Mouse (Mus musculus): ENCODE measurements around the gene Zc3hav1.

The Zc3hav1 gene

DNA sequence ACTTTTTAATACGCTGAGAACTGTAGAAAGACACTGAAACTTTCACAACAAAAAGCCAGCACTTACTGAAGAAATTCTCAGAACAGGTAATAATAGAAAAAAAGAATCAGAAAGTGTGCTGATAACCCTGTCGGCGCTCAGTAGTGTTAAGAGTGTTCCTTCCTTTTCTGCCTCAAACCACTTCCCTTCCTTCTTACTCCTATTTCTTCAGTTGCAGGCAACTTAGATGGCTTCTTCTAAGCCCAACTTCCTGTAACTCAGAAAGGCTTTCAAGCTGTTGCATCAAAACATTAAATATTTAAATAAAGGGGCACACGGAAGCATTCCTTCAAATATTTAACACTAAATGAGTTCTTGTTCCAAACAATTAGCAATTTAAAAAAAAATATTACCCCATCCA is 2.5 kb downstream of the Zc3hav1 start:
- no peak for DNase-seq

DNA sequence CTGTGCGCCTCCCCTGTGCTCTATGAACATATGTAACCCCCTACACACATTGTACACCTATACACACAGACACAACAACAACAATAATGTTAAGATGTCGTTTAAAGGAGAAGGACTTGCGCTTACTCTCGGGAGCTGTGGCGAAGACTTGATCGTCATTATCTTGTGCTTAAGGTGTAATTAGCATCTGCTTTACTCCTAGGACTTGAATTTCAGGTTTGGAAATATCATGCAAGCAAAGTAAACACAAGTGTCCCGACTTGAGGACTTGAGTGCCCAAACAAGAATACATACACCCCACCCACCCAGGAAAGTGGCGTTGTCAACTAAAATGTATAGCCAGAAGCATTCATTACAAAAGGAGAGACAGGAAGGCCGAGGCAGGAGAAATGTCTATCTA is 4.6 kb downstream of the Zc3hav1 start:
- no peak for DNase-seq

DNA sequence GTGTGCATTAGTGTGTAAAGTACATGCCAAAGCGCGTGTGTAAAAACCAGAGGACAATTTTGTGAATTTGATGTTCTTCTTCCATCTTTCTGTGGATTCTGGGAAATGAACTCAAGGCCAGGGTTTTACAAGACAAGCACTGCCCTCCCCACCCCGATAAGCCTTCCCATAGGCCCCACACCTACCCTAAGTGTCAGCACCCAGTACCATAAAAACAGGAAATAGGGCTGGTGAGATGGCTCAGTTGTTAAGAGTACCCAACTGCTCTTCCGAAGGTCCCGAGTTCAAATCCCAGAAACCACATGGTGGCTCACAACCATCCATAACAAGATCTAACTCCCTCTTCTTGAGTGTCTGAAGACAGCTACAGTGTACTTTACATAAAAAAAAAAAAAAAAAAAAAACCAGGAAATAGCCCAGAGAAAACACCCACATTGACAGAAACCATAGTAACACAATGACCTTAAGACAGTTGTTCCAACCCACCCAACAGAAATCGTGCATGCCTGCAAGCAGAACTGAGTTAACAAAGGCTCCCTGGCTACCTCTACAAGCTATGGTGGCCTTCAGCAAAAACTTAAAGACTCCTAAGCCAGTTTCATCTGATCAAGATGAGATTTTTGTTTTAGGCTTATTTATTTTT is 5.5 kb downstream of the Zc3hav1 start:
- no peak for DNase-seq

DNA sequence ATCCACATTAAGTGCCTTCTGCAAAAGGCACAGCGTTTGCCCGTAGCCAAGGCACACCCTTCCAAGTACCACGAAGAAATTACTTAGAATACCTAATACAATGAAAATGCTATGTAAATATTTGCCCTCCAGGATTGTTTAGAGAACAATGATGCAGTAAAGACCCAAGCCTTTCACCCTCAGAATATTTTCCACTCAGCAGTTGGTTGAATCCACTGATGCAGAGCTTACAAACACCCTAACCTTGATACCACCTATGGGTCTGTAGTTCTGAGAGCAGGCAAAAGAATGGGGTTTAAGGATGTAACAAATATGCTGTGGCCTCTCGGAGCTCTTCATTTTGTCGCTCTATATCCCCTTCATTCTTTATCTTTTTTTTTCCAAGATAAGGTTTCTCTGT is 6.5 kb downstream of the Zc3hav1 start:
- DNase-seq, result no peak

DNA sequence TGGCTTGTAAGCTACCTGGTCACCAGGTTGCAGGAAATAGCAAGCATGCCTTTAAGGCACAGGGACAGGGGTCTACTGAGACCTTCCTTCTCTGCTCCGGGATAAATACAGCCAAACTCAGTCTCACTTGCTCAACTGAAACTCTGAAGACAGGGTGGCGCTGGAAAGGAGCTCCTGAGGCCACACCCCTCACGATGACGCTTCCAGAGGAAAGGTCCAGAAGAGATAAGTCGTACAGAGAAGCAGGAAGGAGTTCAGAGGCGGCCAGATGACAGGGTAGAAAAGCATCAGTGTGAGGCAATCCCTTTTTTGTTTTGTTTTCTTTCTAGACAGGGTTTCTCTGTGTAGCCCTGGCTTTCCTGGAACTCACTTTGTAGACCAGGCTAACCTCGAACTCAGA is 8.6 kb downstream of the Zc3hav1 start:
- DNase-seq, result peak; percentile 62

DNA sequence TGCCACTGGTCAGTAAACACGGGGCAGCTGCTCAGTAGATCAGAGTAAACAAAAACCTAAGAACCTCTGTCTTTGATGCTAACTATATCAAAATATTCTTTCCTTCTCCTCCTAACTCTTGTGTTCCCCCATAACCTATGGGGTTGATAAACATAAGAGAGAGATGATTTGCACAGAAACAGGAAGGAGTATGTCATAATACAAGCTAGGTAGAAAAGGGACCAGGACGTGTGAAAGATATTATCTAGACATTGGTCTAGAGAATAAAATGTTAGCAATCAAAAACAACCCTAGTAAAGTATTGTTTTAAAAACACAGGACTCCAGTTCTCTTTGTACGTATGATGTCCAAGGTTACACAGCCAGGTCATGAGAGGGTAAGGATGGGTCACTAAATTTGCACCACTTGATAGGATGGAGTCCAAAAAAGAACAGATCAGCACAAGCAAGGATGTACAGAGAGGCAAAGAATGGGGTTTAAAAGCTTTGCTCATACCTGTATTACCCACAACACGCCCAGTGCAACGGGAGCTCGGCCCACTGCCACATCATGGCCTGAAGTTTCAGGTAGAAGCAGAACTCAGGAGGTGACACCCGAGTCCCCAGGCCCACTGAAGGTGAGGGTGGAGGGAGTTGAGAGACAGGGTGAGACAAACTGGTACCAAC is 10.3 kb downstream of the Zc3hav1 start:
- no peak for DNase-seq

DNA sequence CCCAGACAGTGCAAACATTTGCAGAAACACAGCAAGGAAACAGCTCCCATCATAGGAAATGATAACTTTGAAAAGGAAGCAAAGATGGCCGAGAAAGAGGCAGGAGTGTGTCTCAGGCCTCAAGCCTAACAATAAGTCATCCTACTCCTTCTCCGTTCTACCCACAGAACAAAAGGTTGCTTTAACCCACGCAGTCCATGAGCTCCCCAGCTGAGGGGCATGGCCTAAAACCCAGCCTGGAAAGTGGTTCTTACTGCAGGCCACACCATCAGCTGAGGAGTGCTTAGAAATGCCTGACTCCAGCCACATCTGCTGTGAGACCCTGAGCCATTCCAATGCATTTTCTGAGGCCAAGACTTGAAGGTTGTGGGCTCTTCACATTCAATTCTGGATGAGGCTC is 10.8 kb downstream of the Zc3hav1 start:
- no peak for DNase-seq

DNA sequence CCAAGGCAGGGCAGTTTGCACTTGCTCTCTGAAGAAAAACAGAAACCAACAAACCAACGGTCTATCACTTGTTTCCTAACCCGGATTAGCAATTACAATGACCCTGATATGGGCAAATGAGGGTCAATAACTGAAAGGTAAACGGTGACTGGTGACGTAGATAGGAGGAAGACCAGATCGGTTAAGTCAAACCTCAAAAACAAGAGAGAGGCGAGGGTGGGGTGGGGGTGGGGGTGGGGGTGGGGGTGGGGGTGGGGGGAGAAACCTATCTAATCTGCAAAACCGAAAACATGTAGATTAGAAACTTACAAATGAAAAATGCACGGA is 11.8 kb downstream of the Zc3hav1 start:
- no peak for DNase-seq

DNA sequence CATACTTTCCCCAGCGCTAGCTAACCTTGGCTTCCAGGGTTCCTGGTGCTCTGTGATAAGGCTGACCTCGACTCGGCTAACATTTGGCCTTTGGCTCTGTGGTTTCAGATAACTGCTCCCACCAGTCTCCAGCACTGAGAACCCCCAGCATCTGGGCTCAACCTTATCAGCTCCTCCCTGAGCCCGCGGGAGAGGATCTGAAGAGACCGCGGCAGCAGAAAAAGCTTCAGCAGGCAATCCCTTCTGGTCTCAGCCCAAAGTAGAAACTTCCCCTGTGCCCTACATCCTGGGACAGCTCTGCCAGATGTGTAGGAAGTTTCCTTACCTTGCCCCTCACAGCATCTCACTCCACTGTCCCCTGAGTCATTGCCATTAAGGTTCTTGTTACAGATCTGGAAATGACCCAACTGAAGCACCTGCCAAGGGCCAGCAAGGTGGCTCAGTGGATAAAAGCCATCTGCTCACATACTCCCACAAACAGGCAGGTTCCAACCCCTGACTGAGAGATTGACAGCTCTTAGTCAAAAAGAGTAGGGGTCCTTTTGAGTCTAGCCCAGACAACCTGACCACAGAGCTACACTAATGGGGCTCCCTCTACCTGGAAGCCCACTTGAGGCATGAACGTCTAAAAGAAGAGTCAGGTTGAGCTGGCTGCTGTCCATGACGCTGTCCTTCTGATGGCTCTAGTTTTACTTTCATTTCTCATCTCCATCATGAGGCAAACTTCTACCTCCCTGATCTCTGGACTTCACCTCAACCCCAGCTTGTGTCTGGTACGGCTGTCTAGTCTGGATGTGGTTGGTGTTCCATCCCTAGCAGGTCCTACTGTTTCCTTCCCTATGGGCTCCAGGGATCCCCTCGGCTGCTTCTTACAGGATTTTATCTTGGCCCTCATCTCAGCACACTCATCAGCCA is 12.4 kb downstream of the Zc3hav1 start:
- DNase-seq, result peak; percentile 35

DNA sequence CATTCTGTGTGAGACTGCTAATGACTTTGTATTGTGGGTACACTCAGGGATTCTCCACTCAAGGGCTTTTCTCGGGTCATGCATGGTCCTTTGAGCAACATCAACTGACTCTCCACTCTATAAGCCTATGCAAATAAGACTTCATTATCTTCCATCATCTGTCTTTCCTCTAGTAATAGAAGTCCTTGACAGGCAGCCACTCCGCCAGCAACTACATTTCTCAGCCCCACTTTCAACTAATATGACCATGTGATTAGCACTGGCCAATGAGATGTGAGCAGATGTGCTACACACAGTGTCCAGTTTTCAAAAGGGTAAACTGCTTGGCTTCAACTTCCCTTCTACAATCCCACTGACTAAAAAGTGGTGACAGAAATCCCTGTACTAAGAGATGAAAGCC is 15.3 kb downstream of the Zc3hav1 start:
- DNase-seq, result no peak

DNA sequence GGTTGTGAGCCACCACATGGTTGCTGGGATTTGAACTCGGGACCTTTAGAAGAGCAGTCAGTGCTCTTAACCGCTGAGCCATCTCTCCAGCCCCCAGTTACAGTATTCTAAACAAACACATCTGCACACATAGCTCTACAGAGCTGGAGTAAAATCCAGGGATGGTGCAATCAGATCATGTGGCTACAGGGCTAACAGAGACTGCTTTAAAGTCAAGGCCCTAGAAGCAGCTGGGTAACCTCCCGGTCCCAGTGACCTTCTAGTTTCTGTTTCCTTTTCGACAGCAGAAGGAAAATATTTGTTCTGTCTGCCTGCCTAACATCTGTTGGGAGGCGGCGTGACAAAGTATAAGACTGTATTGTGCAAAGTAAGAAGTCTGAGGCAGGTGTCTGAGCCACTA is 16.5 kb downstream of the Zc3hav1 start:
- no peak for DNase-seq

DNA sequence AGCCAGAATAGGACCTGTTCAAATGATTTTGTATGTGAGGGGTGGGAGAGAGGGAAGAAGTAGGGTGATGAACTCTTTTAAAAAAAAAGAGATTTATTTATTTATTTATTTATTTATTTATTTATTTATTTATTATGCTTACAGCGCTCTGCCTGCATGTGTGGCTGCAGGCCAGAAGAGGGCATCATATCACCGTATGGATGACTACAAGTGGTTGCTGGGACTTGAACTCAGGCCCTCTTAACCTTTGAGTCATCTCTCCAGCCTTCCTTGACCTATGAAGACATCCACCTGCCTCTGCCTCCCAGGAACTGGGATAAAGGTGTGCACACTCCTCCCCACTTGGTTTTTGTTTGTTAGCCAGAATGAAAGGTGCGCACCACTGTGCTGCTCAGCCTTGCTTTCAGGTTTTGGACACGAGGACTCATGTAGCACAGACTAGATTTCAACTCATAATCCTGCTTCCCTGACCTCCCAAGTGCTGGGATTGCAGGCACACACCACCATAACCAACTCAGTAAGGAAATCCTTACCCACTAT is 17.2 kb downstream of the Zc3hav1 start:
- DNase-seq, result no peak

DNA sequence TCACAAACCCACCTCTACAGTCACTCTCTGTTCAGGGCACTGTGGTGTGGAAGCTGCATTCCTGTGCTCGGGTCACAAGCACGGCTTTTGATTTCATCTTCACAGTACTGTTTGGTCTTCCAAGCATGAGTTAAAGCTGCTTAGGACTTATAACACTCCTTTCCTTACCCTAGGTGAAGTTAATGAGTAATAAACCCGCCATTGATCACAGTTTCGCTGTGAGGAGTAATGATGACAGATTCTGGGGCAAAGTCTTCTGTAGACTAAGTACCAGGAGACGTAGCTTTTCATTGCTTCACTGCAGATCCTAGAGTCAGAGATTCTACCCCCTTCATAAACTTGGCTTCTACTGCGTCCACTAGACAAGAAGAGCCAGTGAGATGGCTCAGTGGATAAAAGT is 19.1 kb downstream of the Zc3hav1 start:
- no peak for DNase-seq

DNA sequence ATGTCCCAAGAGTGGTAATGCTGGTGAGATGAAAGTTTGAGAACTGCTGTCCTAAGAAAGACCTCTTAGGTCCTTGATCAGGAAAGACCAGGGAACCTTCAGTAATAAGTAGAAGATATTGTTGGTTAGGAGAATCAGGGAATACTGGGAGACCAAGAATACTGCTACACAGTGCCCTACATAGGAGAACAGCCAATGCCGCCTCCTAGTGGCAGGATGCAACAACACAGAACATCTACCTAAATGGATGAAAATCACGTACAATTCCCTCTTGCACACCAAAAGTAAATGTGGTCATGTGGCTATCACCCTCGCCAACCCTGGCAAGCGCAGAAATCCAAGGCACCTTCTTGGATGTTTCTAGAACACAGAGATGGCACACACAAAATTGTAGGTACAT is 27.8 kb downstream of the Zc3hav1 start:
- DNase-seq, result peak; percentile 58

DNA sequence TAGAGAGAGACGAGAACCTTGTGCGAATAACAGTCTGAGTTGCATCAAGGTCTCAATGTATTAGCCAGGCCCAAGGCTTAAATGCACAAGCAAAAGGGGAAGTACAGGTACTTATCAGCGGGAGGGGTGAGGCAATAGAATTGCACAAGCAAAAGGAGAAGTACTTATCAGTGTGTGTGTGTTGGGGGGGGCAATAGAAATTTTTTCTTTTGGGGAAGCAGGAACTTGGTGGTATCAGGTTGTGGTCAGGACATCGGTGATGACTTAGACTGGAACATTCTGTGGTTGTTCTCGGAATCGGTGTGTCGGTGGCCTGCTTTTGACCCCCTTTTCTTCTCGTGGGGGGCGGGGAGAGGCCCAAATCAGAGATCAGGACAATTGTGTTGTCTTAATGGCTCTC is 33.8 kb downstream of the Zc3hav1 start:
- DNase-seq, result no peak

DNA sequence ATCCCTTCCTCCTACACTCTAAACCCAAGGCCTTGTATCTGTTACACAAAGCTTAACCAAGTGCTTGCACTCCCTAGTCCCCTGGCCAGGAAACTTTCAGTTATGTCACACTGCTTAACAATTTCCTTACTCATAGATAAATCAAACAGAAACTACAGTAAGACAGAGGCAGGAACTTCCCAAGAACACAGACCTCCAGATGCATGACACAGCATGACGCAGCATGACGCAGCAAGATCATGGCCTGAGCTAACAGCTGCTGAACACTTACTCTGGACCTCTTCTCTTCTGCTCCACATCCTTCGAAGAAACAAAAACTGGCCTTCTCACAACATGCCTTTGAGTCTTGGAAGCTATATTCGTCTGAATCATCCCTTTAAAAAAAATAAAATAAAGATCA is 38.4 kb downstream of the Zc3hav1 start:
- peak; percentile 44 for DNase-seq

DNA sequence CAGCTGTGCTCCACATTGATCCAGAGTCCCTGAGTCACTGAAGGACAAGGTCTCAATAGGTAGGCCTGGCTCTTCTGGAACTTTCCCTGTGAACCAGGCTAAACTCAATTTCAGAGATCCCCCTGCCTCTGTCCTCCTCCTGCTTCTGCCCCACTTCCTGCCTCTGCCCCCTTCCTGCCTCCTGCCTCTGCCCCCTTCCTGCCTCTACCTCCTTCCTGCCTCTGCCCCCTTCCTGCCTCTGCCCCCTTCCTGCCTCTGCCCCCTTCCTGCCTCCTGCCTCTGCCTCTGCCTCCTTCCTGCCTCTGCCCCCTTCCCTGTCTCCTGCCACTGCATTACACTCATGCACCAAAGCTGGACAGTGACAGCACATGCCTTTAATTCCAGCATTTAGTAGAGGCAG is 44.7 kb downstream of the Zc3hav1 start:
- DNase-seq, result peak; percentile 37

DNA sequence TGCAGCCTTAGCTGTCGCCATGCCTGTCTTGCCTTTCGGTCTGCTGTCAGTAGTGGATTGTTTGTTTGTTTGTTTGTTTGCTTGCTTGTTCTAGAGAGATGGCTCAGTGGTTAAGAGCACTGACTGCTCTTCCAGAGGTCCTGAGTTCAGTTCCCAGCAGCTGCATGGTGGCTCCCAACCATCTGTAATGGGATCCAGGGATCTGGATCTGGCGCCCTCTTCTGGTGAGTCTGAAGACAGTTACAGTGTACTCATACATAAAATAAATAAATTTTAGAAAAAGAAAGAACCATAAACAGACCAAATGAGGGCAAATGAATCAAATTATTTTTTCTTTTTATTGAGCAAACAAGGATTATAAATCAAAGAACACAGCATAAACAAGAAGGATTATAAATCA is 49.4 kb downstream of the Zc3hav1 start:
- DNase-seq, result peak; percentile 61

DNA sequence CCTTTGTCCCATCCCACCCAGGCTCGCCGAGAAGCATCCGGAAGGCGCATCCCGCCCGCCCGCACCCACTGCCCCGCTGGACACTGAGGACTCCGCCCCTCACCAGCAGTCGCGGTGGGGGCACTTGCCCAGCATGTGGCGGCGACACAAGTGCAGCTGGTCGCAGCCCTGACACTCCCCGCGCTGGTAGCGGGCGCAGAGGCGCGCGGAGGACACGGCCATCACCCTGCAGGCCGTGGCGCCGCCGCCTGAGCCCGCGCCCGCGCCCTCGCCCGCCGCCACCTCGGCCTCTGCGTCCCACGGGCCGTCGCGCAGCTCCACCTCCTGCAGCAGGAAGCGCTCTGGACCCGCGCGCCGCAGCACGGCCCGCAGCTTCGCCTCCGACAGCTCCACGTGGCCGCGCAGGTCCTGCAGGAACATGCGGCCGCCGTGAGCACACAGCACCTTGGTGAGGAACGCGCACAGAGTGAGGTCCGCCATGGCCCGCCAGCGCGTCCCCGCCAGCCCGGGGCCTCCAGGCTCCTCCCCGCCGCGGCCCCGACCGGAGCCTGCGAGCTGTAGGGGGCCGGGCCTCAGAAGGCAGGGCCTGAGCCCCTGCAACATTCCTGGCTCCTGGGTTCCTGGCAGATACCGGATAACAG is 55.5 kb downstream of the Zc3hav1 start, which contains the start of gene Zc3hav1l:
Zc3hav1l (minus strand) TSS at position 499 of the 641 bp plus-strand sequence.
- DNase-seq, result peak; percentile 80

DNA sequence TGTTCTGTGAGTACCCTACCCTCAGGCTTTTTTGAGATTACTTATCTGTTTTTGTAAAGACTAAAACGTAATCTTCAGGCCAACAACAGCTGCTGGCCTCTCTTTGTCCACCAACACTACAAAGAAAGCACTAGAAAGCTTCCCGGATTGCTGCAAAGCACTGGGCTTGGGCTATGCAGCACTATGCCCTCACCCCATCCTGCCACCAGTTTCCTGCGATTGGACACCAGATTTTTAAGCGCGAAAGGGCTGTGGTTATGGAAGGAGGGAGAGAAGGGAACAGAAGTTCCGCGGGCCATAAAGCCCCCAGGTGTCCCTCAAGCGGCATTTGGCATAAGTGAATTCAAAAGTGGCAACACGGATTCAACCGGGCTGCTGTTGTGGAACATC is 56.2 kb downstream of the Zc3hav1 start:
- DNase-seq, result peak; percentile 33

DNA sequence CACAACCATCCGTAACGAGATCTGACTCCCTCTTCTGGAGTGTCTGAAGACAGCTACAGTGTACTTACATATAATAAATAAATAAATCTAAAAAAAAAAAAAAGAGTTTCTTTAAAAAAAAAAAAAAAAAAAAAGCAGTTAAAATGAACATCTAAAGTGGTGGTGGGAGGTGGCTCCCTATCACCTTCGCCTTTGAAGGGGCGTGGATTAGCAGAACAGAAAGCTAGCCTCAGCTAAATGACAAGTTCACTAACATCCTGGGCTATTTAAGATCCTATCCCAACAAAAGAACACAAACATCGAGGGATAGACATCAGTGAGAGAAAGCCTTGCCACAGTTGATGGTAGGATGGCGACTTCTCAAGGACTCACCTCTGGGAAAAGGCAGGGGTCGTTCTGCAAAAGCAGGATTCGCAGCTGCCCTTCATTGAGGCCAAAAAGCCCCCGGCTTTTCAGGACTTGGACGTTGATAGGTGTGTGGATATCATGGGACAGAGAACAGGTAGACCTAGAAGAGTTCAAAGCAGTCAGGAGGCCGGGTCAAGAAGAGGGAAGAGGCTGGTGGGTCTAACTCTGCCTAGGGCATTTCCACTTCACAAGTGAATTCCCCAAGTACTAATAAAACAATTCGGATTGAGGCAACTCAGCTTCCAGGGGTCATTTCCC is 56.7 kb downstream of the Zc3hav1 start:
- DNase-seq, result no peak

DNA sequence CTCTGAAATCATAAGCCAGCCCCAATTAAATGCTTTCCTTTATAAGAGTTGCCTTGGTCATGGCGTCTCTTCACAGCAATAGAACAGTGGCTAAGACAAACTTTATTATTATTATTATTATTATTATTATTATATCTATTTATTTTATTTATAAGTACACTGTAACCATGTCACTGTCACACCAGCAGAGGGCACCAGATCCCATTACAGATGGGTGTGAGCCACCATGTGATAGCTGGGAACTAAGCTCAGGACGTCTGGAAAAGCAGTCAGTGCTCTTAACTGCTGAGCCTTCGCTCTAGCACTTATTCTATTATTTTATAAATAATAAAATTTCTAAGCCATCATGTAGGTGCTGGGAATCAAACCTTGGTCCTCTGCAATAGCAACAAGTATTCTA is 60.7 kb downstream of the Zc3hav1 start:
- DNase-seq, result peak; percentile 23

All from thymus, postnatal 4 days (tissue).